Mouse (Mus musculus): ENCODE measurements at regions not wholly inside any gene's neighbourhood (a gene's known extent, or its start where the extent isn't known, plus 50 kb on each side); places are given as distances from the start of the nearest gene placed in this dataset.

GRCm38 (mm10) chr19:56105452-56106091, 181.4 kb upstream of the Habp2 start:
- no peak for DNase-seq

- no peak for DNase-seq
These were observed 178.1 kb upstream of the Habp2 start for GRCm38 (mm10) chr19:56108796-56109195.

- no peak for DNase-seq
These were observed 171.2 kb upstream of the Habp2 start for GRCm38 (mm10) chr19:56115552-56116284.

GRCm38 (mm10) chr19:56116285-56116680, 170.7 kb upstream of the Habp2 start:
- no peak for DNase-seq

GRCm38 (mm10) chr19:56120723-56121122, 166.2 kb upstream of the Habp2 start:
- DNase-seq: no peak

GRCm38 (mm10) chr19:56122186-56122585, 164.8 kb upstream of the Habp2 start:
- no peak for DNase-seq

GRCm38 (mm10) chr19:56131556-56131955, 155.4 kb upstream of the Habp2 start:
- no peak for DNase-seq

- no peak for DNase-seq
These were observed 153.9 kb upstream of the Habp2 start for GRCm38 (mm10) chr19:56132911-56133562.

GRCm38 (mm10) chr19:56133565-56133964, 153.4 kb upstream of the Habp2 start:
- DNase-seq: no peak

- DNase-seq: peak; percentile 58 to 76
These were observed 152.7 kb upstream of the Habp2 start for GRCm38 (mm10) chr19:56134081-56134818.

- no peak for DNase-seq
These were observed 151.5 kb upstream of the Habp2 start for GRCm38 (mm10) chr19:56135306-56135928.

- no peak for DNase-seq
These were observed 146.4 kb upstream of the Habp2 start for GRCm38 (mm10) chr19:56140540-56140939.

- DNase-seq: no peak
These were observed 142.7 kb upstream of the Habp2 start for GRCm38 (mm10) chr19:56144221-56144620.

GRCm38 (mm10) chr19:56157120-56157519, 129.8 kb upstream of the Habp2 start:
- DNase-seq: no peak

GRCm38 (mm10) chr19:56162156-56162555, 124.8 kb upstream of the Habp2 start:
- DNase-seq: no peak

GRCm38 (mm10) chr19:56169133-56169997, 117.6 kb upstream of the Habp2 start:
- no peak for DNase-seq

- no peak for DNase-seq
These were observed 117.0 kb upstream of the Habp2 start for GRCm38 (mm10) chr19:56169998-56170274.

- peak in 1 of 2 experiments; percentile 14 for DNase-seq
These were observed 114.5 kb upstream of the Habp2 start for GRCm38 (mm10) chr19:56172454-56172853.

- no peak for DNase-seq
These were observed 110.9 kb upstream of the Habp2 start for GRCm38 (mm10) chr19:56176059-56176458.

- no peak for DNase-seq
These were observed 109.6 kb upstream of the Habp2 start for GRCm38 (mm10) chr19:56177231-56177745.

- no peak for DNase-seq
These were observed 101.2 kb upstream of the Habp2 start for GRCm38 (mm10) chr19:56185756-56186155.

- DNase-seq: no peak
These were observed 97.8 kb upstream of the Habp2 start for GRCm38 (mm10) chr19:56189185-56189584.
